Mouse (Mus musculus): ENCODE data around the gene Acot11. TPM values are rescaled to one million over a fixed set of nuclear protein-coding genes. Genes with fewer than 3 reads are reported as not detected.

Acot11 gene
- polyA plus RNA-seq, 1 experiment from 2014 or later = 2.1 TPM

DNA sequence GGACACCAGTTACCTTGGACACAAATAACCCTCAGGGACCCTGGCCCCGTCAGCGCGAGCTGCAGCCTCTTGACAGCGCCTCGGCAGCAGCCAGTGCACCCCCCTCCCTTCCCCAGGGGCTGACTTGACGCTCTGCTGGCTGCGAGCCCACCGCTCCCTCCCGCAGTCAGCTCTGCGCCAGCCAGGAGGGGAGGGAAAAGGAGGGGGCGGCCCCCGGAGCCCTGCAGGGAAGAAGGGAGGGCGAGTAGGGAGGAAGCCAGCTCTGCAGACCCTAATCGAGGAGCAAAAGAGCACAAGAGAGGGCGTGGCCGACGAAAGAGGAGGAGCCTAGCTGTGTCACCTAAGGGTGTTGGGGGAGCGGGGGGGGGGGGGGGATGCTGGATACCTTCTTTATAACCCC, 33.2 kb upstream of the Acot11 start:
- no peak for ATAC-seq (ENCODE audit: insufficient number of reproducible peaks, insufficient read depth, low FRiP score, low TSS enrichment, low read depth)
- 2% methylated on average over 16 of the region's 18 CpGs for WGBS
- H3K4me3 ChIP-seq = peak overlapping the region; percentile 34
- no peaks in the 10 kb centered on the region for H3K9me3 ChIP-seq
- H3K27me3 ChIP-seq = no peaks in the 10 kb centered on the region
- H3K27ac ChIP-seq = peak overlapping the region; percentile 100
- H3K36me3 ChIP-seq = no peaks in the 10 kb centered on the region
- H3K4me2 ChIP-seq = peak overlapping the region; percentile 68
- peaks cover 58% of the 10 kb centered on the region for H3K4me1 ChIP-seq
- peak overlapping the region; percentile 59 for H3K9ac ChIP-seq

DNA sequence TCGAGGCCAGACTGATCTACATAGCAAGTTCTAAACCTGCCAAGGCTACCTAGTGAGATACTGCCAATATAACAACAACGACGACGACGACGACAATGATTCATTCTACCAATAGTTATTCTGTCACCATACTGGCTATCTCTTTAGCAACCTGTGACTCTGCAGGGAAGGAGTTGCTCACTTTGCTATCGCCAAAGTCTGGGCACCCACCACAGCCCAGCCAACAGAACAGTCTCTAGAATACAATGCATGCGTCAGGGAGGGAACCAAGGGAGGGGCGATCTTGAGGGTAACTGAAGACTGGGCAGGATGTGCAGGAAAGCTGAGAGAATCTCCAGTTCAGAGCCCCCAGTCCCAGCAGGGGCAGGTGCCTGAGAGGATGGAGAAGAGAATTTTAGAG, 32.6 kb upstream of the Acot11 start:
- Histone ChIP-seq H3K9me3 (no peaks in the 10 kb centered on the region), H3K4me2 (peak overlapping the region; percentile 68), H3K9ac (peak overlapping the region; percentile 59), H3K27ac (peak overlapping the region; percentile 100), H3K4me1 (peaks cover 52% of the 10 kb centered on the region), H3K27me3 (no peaks in the 10 kb centered on the region), H3K4me3 (peak overlapping the region; percentile 34), H3K36me3 (no peaks in the 10 kb centered on the region)
- 5% methylated on average over 9 of the region's 9 CpGs for WGBS
- no peak for ATAC-seq (ENCODE audit: insufficient number of reproducible peaks, insufficient read depth, low FRiP score, low TSS enrichment, low read depth)

DNA sequence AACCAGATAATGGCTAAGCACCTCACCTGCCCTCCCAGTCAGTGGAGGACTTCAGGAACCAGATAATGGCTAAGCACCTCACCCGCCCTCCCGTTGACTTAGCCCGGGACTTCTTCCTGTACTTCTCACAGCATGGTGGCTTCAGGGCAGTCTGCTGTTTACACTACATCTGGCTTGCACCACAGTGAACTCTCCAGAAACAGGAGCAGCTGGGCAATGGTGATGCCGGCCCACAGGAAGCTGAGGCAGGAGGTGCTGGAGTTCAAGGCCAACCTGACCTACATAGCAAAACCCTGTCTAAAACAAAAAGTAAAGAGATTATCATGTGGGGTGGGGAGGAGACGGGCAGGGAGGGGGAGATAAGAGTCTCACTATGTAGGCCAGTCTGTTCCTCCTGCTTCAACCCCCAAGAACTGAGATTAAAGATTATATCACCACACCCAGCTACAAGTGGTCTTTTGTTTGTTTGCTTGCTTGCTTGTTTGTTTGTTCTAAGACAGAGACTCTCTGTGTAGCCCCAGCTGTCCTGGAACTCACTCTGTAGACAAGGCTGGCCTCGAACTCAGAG, 25.8 kb upstream of the Acot11 start:
- no peak for ATAC-seq (ENCODE audit: insufficient number of reproducible peaks, insufficient read depth, low FRiP score, low TSS enrichment, low read depth)

GRCm38 (mm10) chr4:106827738-106828361, 23.1 kb upstream of the Acot11 start:
- Histone ChIP-seq H3K4me1 (peaks cover 57% of the 10 kb centered on the region), H3K36me3 (no peaks in the 10 kb centered on the region), H3K9me3 (no peaks in the 10 kb centered on the region), H3K27me3 (no peaks in the 10 kb centered on the region), H3K27ac (peak overlapping the region; percentile 81), H3K9ac (peak overlapping the region; percentile 62), H3K4me3 (peak overlapping the region; percentile 42), H3K4me2 (peak overlapping the region; percentile 69)
- ATAC-seq (ENCODE audit: insufficient number of reproducible peaks, insufficient read depth, low FRiP score, low TSS enrichment, low read depth) = peak; percentile 62
- under 1% methylated on average over 42 of the region's 42 CpGs for WGBS

More for the DNA sequence above, 25.8 kb upstream of the Acot11 start:
- H3K27me3 ChIP-seq = no peaks in the 10 kb centered on the region
- H3K4me1 ChIP-seq = peaks cover 44% of the 10 kb centered on the region
- no peak overlapping the region for H3K4me3 ChIP-seq
- no peak overlapping the region for H3K9ac ChIP-seq
- H3K27ac ChIP-seq = no peak overlapping the region
- 61% methylated on average over 6 of the region's 6 CpGs for WGBS
- no peaks in the 10 kb centered on the region for H3K9me3 ChIP-seq
- no peaks in the 10 kb centered on the region for H3K36me3 ChIP-seq
- no peak overlapping the region for H3K4me2 ChIP-seq

GRCm38 (mm10) chr4:106825229-106825628, 20.4 kb upstream of the Acot11 start:
- no peaks in the 10 kb centered on the region for H3K27me3 ChIP-seq
- peaks cover 57% of the 10 kb centered on the region for H3K4me1 ChIP-seq
- no peak overlapping the region for H3K9ac ChIP-seq
- H3K9me3 ChIP-seq = no peaks in the 10 kb centered on the region
- ATAC-seq (ENCODE audit: insufficient number of reproducible peaks, insufficient read depth, low FRiP score, low TSS enrichment, low read depth) = 0 out of 2 replicates have a peak, but pooled peaks have one; percentile 60
- H3K36me3 ChIP-seq = no peaks in the 10 kb centered on the region
- H3K4me3 ChIP-seq = no peak overlapping the region
- H3K27ac ChIP-seq = peak overlapping the region; percentile 74
- 37% methylated on average over 5 of the region's 5 CpGs for WGBS
- H3K4me2 ChIP-seq = no peak overlapping the region; the same call in 1 of the 2 replicates

DNA sequence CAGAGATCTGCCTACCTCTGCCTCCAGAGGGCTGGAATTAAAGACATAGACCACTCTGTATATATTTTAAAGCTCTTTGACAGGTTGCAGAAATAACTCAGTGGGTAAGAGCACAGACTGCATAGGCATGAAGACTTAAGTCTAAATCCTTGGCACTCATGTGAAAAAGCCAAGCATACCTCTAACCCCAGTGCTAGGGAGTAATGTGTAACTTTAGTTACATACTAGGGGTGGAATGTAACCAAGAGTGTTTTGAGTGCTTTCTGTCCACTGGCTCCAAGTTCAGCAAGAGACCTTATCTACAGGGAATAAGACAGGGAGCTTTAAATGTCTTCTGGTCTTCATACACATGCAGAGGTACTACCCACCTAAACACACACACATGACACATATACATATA, 14.6 kb upstream of the Acot11 start:
- H3K4me3 ChIP-seq = no peak overlapping the region
- ATAC-seq (ENCODE audit: insufficient number of reproducible peaks, insufficient read depth, low FRiP score, low TSS enrichment, low read depth) = no peak
- peaks cover 15% of the 10 kb centered on the region for H3K4me1 ChIP-seq
- H3K4me2 ChIP-seq = no peak overlapping the region
- H3K27me3 ChIP-seq = no peaks in the 10 kb centered on the region
- no peaks in the 10 kb centered on the region for H3K9me3 ChIP-seq
- H3K36me3 ChIP-seq = no peaks in the 10 kb centered on the region
- no peak overlapping the region for H3K9ac ChIP-seq
- no peak overlapping the region for H3K27ac ChIP-seq

- H3K4me2 ChIP-seq = no peak overlapping the region
- no peak overlapping the region for H3K9ac ChIP-seq
- no peaks in the 10 kb centered on the region for H3K27me3 ChIP-seq
- ATAC-seq (ENCODE audit: insufficient number of reproducible peaks, insufficient read depth, low FRiP score, low TSS enrichment, low read depth) = no peak
- peaks cover 14% of the 10 kb centered on the region for H3K4me1 ChIP-seq
- 72% methylated on average over 6 of the region's 6 CpGs for WGBS
- H3K4me3 ChIP-seq = no peak overlapping the region
- no peaks in the 10 kb centered on the region for H3K36me3 ChIP-seq
- no peaks in the 10 kb centered on the region for H3K9me3 ChIP-seq
- H3K27ac ChIP-seq = no peak overlapping the region
These were observed 13.5 kb upstream of the Acot11 start for GRCm38 (mm10) chr4:106818332-106818731.

DNA sequence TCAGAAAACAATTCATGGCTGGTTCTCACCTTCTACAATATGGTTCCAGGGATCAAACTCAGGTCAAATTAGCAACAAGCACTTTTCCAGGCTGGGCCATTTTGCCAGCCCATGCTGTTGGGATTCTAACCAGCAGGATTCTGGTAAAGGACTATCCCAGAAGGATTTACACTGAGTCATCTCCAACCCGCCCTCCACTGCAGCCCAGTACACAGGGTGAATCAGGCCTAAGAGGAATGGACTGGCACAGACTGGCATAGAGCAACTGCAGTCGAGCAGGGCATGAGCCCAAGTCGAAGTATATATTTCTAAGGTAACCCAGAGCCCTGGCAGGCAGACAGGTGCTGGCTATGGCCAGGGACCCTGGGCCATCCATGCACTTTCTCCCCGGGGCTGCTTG, 12.2 kb upstream of the Acot11 start:
- Histone ChIP-seq H3K27me3 (no peaks in the 10 kb centered on the region), H3K27ac (no peak overlapping the region), H3K36me3 (no peaks in the 10 kb centered on the region), H3K4me3 (no peak overlapping the region), H3K4me2 (no peak overlapping the region), H3K9me3 (no peaks in the 10 kb centered on the region), H3K4me1 (peaks cover 14% of the 10 kb centered on the region), H3K9ac (no peak overlapping the region)
- 88% methylated on average over 4 of the region's 4 CpGs for WGBS
- ATAC-seq (ENCODE audit: insufficient number of reproducible peaks, insufficient read depth, low FRiP score, low TSS enrichment, low read depth) = no peak

- no peak overlapping the region for H3K4me3 ChIP-seq
- H3K9ac ChIP-seq = no peak overlapping the region
- peak overlapping the region; percentile 18; the same call in 1 of the 2 replicates for H3K4me2 ChIP-seq
- H3K36me3 ChIP-seq = no peaks in the 10 kb centered on the region
- ATAC-seq (ENCODE audit: insufficient number of reproducible peaks, insufficient read depth, low FRiP score, low TSS enrichment, low read depth) = 0 out of 2 replicates have a peak, but pooled peaks have one; percentile 45
- H3K9me3 ChIP-seq = no peaks in the 10 kb centered on the region
- WGBS = 55% methylated on average over 25 of the region's 25 CpGs
- no peaks in the 10 kb centered on the region for H3K27me3 ChIP-seq
- H3K27ac ChIP-seq = no peak overlapping the region; the same call in 1 of the 2 replicates
- H3K4me1 ChIP-seq = peaks cover 14% of the 10 kb centered on the region
These were observed 10.9 kb upstream of the Acot11 start for GRCm38 (mm10) chr4:106815396-106816324.

DNA sequence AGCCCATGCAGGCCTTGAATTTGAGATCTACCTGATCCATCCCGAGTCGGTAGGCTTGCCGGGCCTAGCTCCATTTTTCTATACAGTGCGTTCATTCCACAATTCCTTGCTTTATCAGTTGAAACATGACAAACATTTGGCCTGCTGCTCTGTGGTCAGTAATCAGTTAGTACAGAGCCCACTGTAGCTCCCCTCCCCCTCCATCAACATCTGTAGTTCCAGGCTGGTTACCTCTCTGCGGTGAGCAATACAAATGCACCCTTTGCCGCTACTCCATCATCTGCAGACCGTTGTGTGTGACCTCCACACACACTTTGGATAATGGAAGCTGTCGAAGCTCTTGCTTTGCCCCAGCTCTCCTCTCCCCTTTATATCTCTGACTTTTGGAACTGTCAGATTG, 6.4 kb upstream of the Acot11 start:
- H3K4me3 ChIP-seq = no peak overlapping the region
- ATAC-seq (ENCODE audit: insufficient number of reproducible peaks, insufficient read depth, low FRiP score, low TSS enrichment, low read depth) = no peak
- H3K27me3 ChIP-seq = no peaks in the 10 kb centered on the region
- no peak overlapping the region for H3K9ac ChIP-seq
- H3K36me3 ChIP-seq = no peaks in the 10 kb centered on the region
- 93% methylated on average over 8 of the region's 8 CpGs for WGBS
- 0 out of 2 replicates have a peak, but pooled peaks cover 4% of the 10 kb centered on the region for H3K9me3 ChIP-seq
- no peak overlapping the region for H3K4me2 ChIP-seq
- peaks cover 11% of the 10 kb centered on the region for H3K4me1 ChIP-seq
- no peak overlapping the region for H3K27ac ChIP-seq

GRCm38 (mm10) chr4:106810039-106810438, 5.2 kb upstream of the Acot11 start:
- Histone ChIP-seq H3K27ac (no peak overlapping the region), H3K4me1 (peaks cover 4% of the 10 kb centered on the region), H3K4me3 (no peak overlapping the region), H3K9ac (no peak overlapping the region), H3K4me2 (no peak overlapping the region), H3K27me3 (0 out of 2 replicates have a peak, but pooled peaks cover 4% of the 10 kb centered on the region), H3K36me3 (no peaks in the 10 kb centered on the region), H3K9me3 (0 out of 2 replicates have a peak, but pooled peaks cover 4% of the 10 kb centered on the region)
- no peak for ATAC-seq (ENCODE audit: insufficient number of reproducible peaks, insufficient read depth, low FRiP score, low TSS enrichment, low read depth)
- WGBS = 83% methylated on average over 6 of the region's 6 CpGs

Data from embryonic facial prominence, embryonic 13.5 days (tissue).